Mouse (Mus musculus) small intestine, adult 2 months (tissue): ENCODE measurements around the gene Zfp697. TPM values are rescaled to one million over a fixed set of nuclear protein-coding genes. Genes with fewer than 3 reads are reported as not detected.

Experiments
- H3K27ac ChIP-seq: fragments of 200-500 bp; 2 replicates; pipeline ENCODE4 v1.5.1; 2012; ENCODE audit warnings: low read depth, low read length, control low read depth, inconsistent platforms; ENCODE audit not compliant: insufficient read depth
- H3K27me3 ChIP-seq: fragments of 200-500 bp; 2 replicates; pipeline ENCODE4 v1.6.1; 2012; ENCODE audit warnings: mild to moderate bottlenecking, moderate library complexity, low read length, inconsistent platforms; ENCODE audit not compliant: control insufficient read depth, insufficient read depth
- H3K36me3 ChIP-seq: fragments of 200-500 bp; 2 replicates; pipeline ENCODE4 v1.6.1; 2012; ENCODE audit warnings: mild to moderate bottlenecking, low read length, control low read depth, inconsistent platforms; ENCODE audit not compliant: control insufficient read depth, insufficient read depth
- H3K4me1 ChIP-seq: fragments of 200-500 bp; 2 replicates; pipeline ENCODE4 v1.6.1; 2012; ENCODE audit warnings: low read length, inconsistent platforms, mixed read lengths; ENCODE audit not compliant: control insufficient read depth, insufficient read depth, insufficient read length
- H3K4me3 ChIP-seq: fragments of 200-500 bp; 2 replicates; pipeline ENCODE4 v1.5.1; 2012; ENCODE audit warnings: low read depth, mild to moderate bottlenecking, control low read depth, inconsistent platforms, low read length, moderate library complexity
- CTCF ChIP-seq: fragments of 200-500 bp; IDR thresholded peaks from 2 replicates; pipeline ENCODE4 v1.5.1; 2012; ENCODE audit warnings: low read depth, mild to moderate bottlenecking, control low read depth, inconsistent platforms, low read length, moderate library complexity, mixed read lengths; ENCODE audit not compliant: insufficient replicate concordance, insufficient read length; ENCODE audit errors: extremely low read depth
- POLR2A ChIP-seq: fragments of 200-500 bp; IDR thresholded peaks from 2 replicates; pipeline ENCODE4 v1.6.1; 2012; ENCODE audit warnings: low read depth, mild to moderate bottlenecking, control low read depth, inconsistent platforms, low read length, moderate library complexity
- WGBS: fragments of 180-500 bp; shearing (Covaris S2); methylation state at CpG from one replicate; pipeline ENCODE4 v1.1.7; 2018; 5-methylcytosine and 5-hydroxymethylcytosine counted together
- polyA plus RNA-seq: library from polyadenylated mRNA; depleted of rRNA; stranded (reverse); fragments of >200 nt; gene quantifications from 2 replicates; pipeline ENCODE4 v1.2.3, GENCODE M21; 2012

The Zfp697 gene
- polyA plus RNA-seq, 1 experiment = 0.89 TPM

GRCm38 (mm10) chr3:98356632-98357370 is 25.5 kb upstream of the Zfp697 start:
- 67% methylated on average over 3 of the region's 3 CpGs for WGBS
- no peaks in the 10 kb centered on the region for H3K36me3 ChIP-seq

GRCm38 (mm10) chr3:98362753-98363152 is 19.5 kb upstream of the Zfp697 start:
- no peak overlapping the region for H3K4me3 ChIP-seq
- H3K27me3 ChIP-seq = no peaks in the 10 kb centered on the region
- 21% methylated on average over 2 of the region's 2 CpGs for WGBS
- no peaks in the 10 kb centered on the region for H3K4me1 ChIP-seq
- TF ChIP-seq CTCF (peak; percentile 45; the same call in 1 of the 2 replicates), POLR2A (no peak)
- H3K36me3 ChIP-seq = no peaks in the 10 kb centered on the region
- H3K27ac ChIP-seq = no peak overlapping the region

More at GRCm38 (mm10) chr3:98356632-98357370, 25.5 kb upstream of the Zfp697 start:
- TF ChIP-seq CTCF = no peak
- H3K4me1 ChIP-seq = no peaks in the 10 kb centered on the region
- H3K27ac ChIP-seq = no peak overlapping the region
- no peaks in the 10 kb centered on the region for H3K27me3 ChIP-seq
- no peak overlapping the region for H3K4me3 ChIP-seq

- Histone ChIP-seq H3K4me3 (no peak overlapping the region), H3K4me1 (no peaks in the 10 kb centered on the region), H3K27ac (no peak overlapping the region), H3K27me3 (no peaks in the 10 kb centered on the region), H3K36me3 (no peaks in the 10 kb centered on the region)
- whole genome bisulfite sequencing = 82% methylated on average over 3 of the region's 3 CpGs
- TF ChIP-seq CTCF (no peak), POLR2A (no peak)
Measured at GRCm38 (mm10) chr3:98366086-98366485, 16.2 kb upstream of the Zfp697 start.

- Histone ChIP-seq H3K4me3 (no peak overlapping the region), H3K27ac (no peak overlapping the region), H3K36me3 (no peaks in the 10 kb centered on the region), H3K27me3 (no peaks in the 10 kb centered on the region), H3K4me1 (no peaks in the 10 kb centered on the region)
- 78% methylated on average over 4 of the region's 4 CpGs for WGBS
- TF ChIP-seq POLR2A (no peak), CTCF (no peak)
Measured at GRCm38 (mm10) chr3:98366823-98367222, 15.4 kb upstream of the Zfp697 start.

GRCm38 (mm10) chr3:98368283-98368682 is 14.0 kb upstream of the Zfp697 start:
- no peak overlapping the region for H3K27ac ChIP-seq
- no peaks in the 10 kb centered on the region for H3K4me1 ChIP-seq
- WGBS = 57% methylated on average over 4 of the region's 4 CpGs
- TF ChIP-seq POLR2A (no peak), CTCF (no peak)
- H3K36me3 ChIP-seq = no peaks in the 10 kb centered on the region
- no peaks in the 10 kb centered on the region for H3K27me3 ChIP-seq
- no peak overlapping the region for H3K4me3 ChIP-seq

GRCm38 (mm10) chr3:98368776-98369175 is 13.5 kb upstream of the Zfp697 start:
- Histone ChIP-seq H3K36me3 (no peaks in the 10 kb centered on the region), H3K27me3 (no peaks in the 10 kb centered on the region), H3K27ac (no peak overlapping the region), H3K4me1 (no peaks in the 10 kb centered on the region), H3K4me3 (no peak overlapping the region)
- no peak for TF ChIP-seq POLR2A
- no peak for TF ChIP-seq CTCF
- WGBS = 90% methylated on average over 2 of the region's 2 CpGs

GRCm38 (mm10) chr3:98374062-98374719 is 8.1 kb upstream of the Zfp697 start:
- no peaks in the 10 kb centered on the region for H3K36me3 ChIP-seq
- 56% methylated on average over 3 of the region's 3 CpGs for WGBS
- H3K4me1 ChIP-seq = no peaks in the 10 kb centered on the region
- H3K4me3 ChIP-seq = no peak overlapping the region
- no peak overlapping the region for H3K27ac ChIP-seq
- H3K27me3 ChIP-seq = no peaks in the 10 kb centered on the region
- TF ChIP-seq POLR2A (no peak), CTCF (no peak)

- no peak overlapping the region for H3K27ac ChIP-seq
- no peaks in the 10 kb centered on the region for H3K27me3 ChIP-seq
- no peaks in the 10 kb centered on the region for H3K4me1 ChIP-seq
- no peak for TF ChIP-seq CTCF
- no peak for TF ChIP-seq POLR2A
- no peaks in the 10 kb centered on the region for H3K36me3 ChIP-seq
- H3K4me3 ChIP-seq = no peak overlapping the region
- WGBS = 82% methylated on average over 5 of the region's 5 CpGs
Measured at GRCm38 (mm10) chr3:98374980-98375379, 7.3 kb upstream of the Zfp697 start.
